Comparison of ENCODE assay signal across 39 mouse cellular contexts in the genomic region with DNA sequence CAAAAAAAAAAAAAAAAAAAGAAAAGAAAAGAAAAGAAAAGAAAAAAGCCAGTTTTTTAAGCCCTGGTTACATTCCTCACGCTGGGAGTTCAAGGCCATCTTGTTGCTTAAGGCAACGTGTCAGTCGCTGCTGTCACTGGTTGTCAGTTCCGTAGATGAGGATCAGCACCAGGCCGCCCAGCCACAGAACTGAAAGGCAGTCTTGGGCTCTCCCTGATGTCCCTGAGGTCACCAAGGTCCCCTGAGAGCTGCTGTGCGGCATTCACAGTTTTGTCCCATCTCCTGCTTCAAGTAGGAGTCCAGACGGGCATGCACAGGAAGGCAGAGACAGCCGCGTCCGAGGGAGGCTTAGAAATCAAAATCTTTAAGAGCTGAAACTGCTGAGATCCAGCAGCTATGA. TPM values are rescaled to one million over a fixed set of nuclear protein-coding genes. Genes with fewer than 3 reads are reported as not detected.
A peak's percentile ranks its signal among the peaks of the same experiment; 100 is the strongest.
DNase-seq lines count a peak whose midpoint lies in the region; ATAC-seq lines count a peak whose summit lies in the region.
"Had no signal": no experiment of that assay in that cellular context is flagged by ENCODE, and none has a peak within 500 bp of the region (broad histone marks: within the 10 kb centered on the region; RNA-seq: fewer than 3 reads in every experiment).

No protein-coding gene starts in this region.

- no peaks in the 10 kb centered on the region for H3K9me3 ChIP-seq in liver, embryonic 12.5 days (replicated peaks)
- H3K9me3 ChIP-seq: hindbrain, embryonic 12.5 days; intestine, embryonic 15.5 days; limb, embryonic 13.5 days had no signal

- H3K27ac ChIP-seq in liver, embryonic 12.5 days, result 0 out of 2 replicates have a peak overlapping the region, but pooled peaks have one; percentile 20
- H3K27ac ChIP-seq in brown adipose tissue, adult 24 weeks (replicated peaks; ENCODE audit: low read depth, low read length), result peak overlapping the region; percentile 63
- H3K27ac ChIP-seq: gastrocnemius, adult 2 months; hindbrain, embryonic 12.5 days; hindbrain, postnatal 0 days; intestine, embryonic 15.5 days; kidney, postnatal 0 days; limb, embryonic 13.5 days had no signal

- H3K9ac ChIP-seq in liver, embryonic 12.5 days, result no peak overlapping the region
- H3K9ac ChIP-seq: hindbrain, embryonic 12.5 days; intestine, embryonic 15.5 days; limb, embryonic 13.5 days had no signal

- H3K4me1 ChIP-seq in liver, embryonic 12.5 days, result peaks cover 25% of the 10 kb centered on the region
- H3K4me1 ChIP-seq in brown adipose tissue, adult 24 weeks (ENCODE audit: control insufficient read depth, insufficient read depth, insufficient read length, low read length), result no peaks in the 10 kb centered on the region

- H3K4me2 ChIP-seq in liver, embryonic 12.5 days, result no peak overlapping the region
- H3K4me2 ChIP-seq: heart, embryonic 11.5 days; hindbrain, embryonic 12.5 days; intestine, embryonic 15.5 days; limb, embryonic 13.5 days had no signal

- ATAC-seq in liver, embryonic 12.5 days, result no peak
- ATAC-seq: forebrain, embryonic 16.5 days; hindbrain, postnatal 0 days; intestine, embryonic 15.5 days; lung, postnatal 0 days; Patski had no signal

- peaks cover 45% of the 10 kb centered on the region for H3K36me3 ChIP-seq in liver, embryonic 12.5 days
- H3K36me3 ChIP-seq in splenic B cell, adult 2 months (ENCODE audit: control insufficient read depth, insufficient read depth, low read length, poor library complexity, severe bottlenecking), result peaks cover 6% of the 10 kb centered on the region

- 83% methylated on average over 10 of the region's 10 CpGs for WGBS in liver, embryonic 12.5 days (ENCODE audit: insufficient replicate concordance)

- no peak overlapping the region for H3K4me3 ChIP-seq in liver, embryonic 12.5 days
- H3K4me3 ChIP-seq in brown adipose tissue, adult 24 weeks (ENCODE audit: insufficient read depth, low read depth, low read length), result no peak overlapping the region
- H3K4me3 ChIP-seq: erythroblast, embryonic 14.5 days; gastrocnemius, adult 2 months; hindbrain, embryonic 12.5 days; intestine, embryonic 15.5 days; limb, embryonic 13.5 days had no signal

- no peaks in the 10 kb centered on the region for H3K27me3 ChIP-seq in liver, embryonic 12.5 days (replicated peaks)
- H3K27me3 ChIP-seq in splenic B cell, adult 2 months (ENCODE audit: control insufficient read depth, insufficient read depth, low read length, poor library complexity, severe bottlenecking), result no peaks in the 10 kb centered on the region
- H3K27me3 ChIP-seq: hindbrain, embryonic 12.5 days; intestine, embryonic 15.5 days; limb, embryonic 13.5 days; Patski had no signal

- DNase-seq in adrenal gland, postnatal 10 days, result peak; percentile 44
- DNase-seq in adrenal gland, postnatal 36 days, result no peak
- DNase-seq in liver, result no peak
- DNase-seq in splenic B cell, adult 2 months (ENCODE audit: low read depth, low spot score), result peak; percentile 11
- no peak for DNase-seq in kidney, adult 18-20 months
- DNase-seq: cerebellum, postnatal 14 days; gastrocnemius, adult 2 months; gastrocnemius, postnatal 36 days; kidney, adult 8-10 months; lung, adult 18-20 months; midbrain, embryonic 14.5 days; right cerebral cortex, postnatal 14 days; thymus, adult 2 months; thymus, postnatal 36 days had no signal

RNA-seq across cellular contexts. Expression of a gene that starts 3.0 kb away (rescaled TPM):
- total RNA-seq in adrenal gland, postnatal 10 days (2021), result 100 to 1,000 TPM; 344 to 362 TPM
- 100 to 1,000 TPM; 612 to 984 TPM for total RNA-seq in adrenal gland, postnatal 36 days (2021)
- 109 and 112 TPM in 2 replicates for polyA plus RNA-seq in liver, embryonic 12.5 days (2016; fragmentation: Nextera tagmentation; extraction: Ambion mirVana)
- 426 and 447 TPM in 2 replicates for polyA plus RNA-seq in brown adipose tissue, adult 24 weeks (2012; ENCODE audit: insufficient read depth, insufficient read length, missing spikeins)

RNA-seq across cellular contexts. Expression of a gene that starts 3.3 kb away (rescaled TPM):
- 10 to 100 TPM; 26.3 to 31.3 TPM for total RNA-seq in adrenal gland, postnatal 10 days (2021)
- total RNA-seq in adrenal gland, postnatal 36 days (2021), result 10 to 100 TPM; 30.0 to 33.3 TPM
- 39.9 and 40.4 TPM in 2 replicates for polyA plus RNA-seq in liver, embryonic 12.5 days (2016; fragmentation: Nextera tagmentation; extraction: Ambion mirVana)
- polyA plus RNA-seq in brown adipose tissue, adult 24 weeks (2012; ENCODE audit: insufficient read depth, insufficient read length, missing spikeins), result 5.9 and 11.4 TPM in 2 replicates

RNA-seq across cellular contexts. Expression of a gene that starts 24.7 kb away (rescaled TPM):
- 10 to 100 TPM; 14.0 to 18.0 TPM for total RNA-seq in adrenal gland, postnatal 10 days (2021)
- total RNA-seq in adrenal gland, postnatal 36 days (2021), result 10 to 100 TPM in 1 of 2 experiments, 1 to 10 TPM in 1; 9.3 to 14.1 TPM
- polyA plus RNA-seq in liver, embryonic 12.5 days (2016; fragmentation: Nextera tagmentation; extraction: Ambion mirVana), result 7.2 and 9.8 TPM in 2 replicates
- polyA plus RNA-seq in brown adipose tissue, adult 24 weeks (2012; ENCODE audit: insufficient read depth, insufficient read length, missing spikeins), result 0.83 and 1.5 TPM in 2 replicates
- total RNA-seq: MEL; monocyte, adult 5-6 weeks had no signal
- polyA plus RNA-seq: Patski had no signal

RNA-seq across cellular contexts. Expression of a gene that starts 40.0 kb away (rescaled TPM):
- total RNA-seq in adrenal gland, postnatal 10 days (2021), result 1 to 10 TPM; 7.3 to 7.7 TPM
- 10 to 100 TPM; 12.7 to 15.2 TPM for total RNA-seq in adrenal gland, postnatal 36 days (2021)
- polyA plus RNA-seq in liver, embryonic 12.5 days (2016; fragmentation: Nextera tagmentation; extraction: Ambion mirVana), result 2.9 and 3.3 TPM in 2 replicates
- 4.2 and 4.4 TPM in 2 replicates for polyA plus RNA-seq in brown adipose tissue, adult 24 weeks (2012; ENCODE audit: insufficient read depth, insufficient read length, missing spikeins)

RNA-seq across cellular contexts. Expression of a gene that starts 51.0 kb away (rescaled TPM):
- total RNA-seq in adrenal gland, postnatal 10 days (2021), result not detected
- total RNA-seq in adrenal gland, postnatal 36 days (2021), result not detected
- polyA plus RNA-seq in liver, embryonic 12.5 days (2016; fragmentation: Nextera tagmentation; extraction: Ambion mirVana), result not detected in 2 replicates
- not detected in 2 replicates for polyA plus RNA-seq in brown adipose tissue, adult 24 weeks (2012; ENCODE audit: insufficient read depth, insufficient read length, missing spikeins)
- total RNA-seq: gastrocnemius, adult 2 months; gastrocnemius, postnatal 36 days; heart, adult 18-20 months; heart, postnatal 36 days; hindbrain, postnatal 0 days; layer of hippocampus, postnatal 10 days; left cerebral cortex, adult 18-20 months; left cerebral cortex, postnatal 25 days; MEL; monocyte, adult 5-6 weeks had no signal
- polyA plus RNA-seq: cortical plate, adult 2 months; embryonic facial prominence, embryonic 14.5 days; erythroblast, embryonic 14.5 days; forebrain, embryonic 11.5 days; forebrain, embryonic 16.5 days; heart, embryonic 11.5 days; heart, embryonic 16.5 days; hindbrain, embryonic 12.5 days; hindbrain, postnatal 0 days; intestine, embryonic 15.5 days; kidney, postnatal 0 days; large intestine, adult 2 months; limb, embryonic 13.5 days; lung, postnatal 0 days; midbrain, embryonic 14.5 days; neural tube, embryonic 14.5 days; Patski; thymus, adult 2 months had no signal

Comparison
In these comparisons a context has a peak if more than half of its experiments do, and no peak if none do; other contexts are left out.
1. DNase-seq: peak in adrenal gland, postnatal 10 days (single experiment) and splenic B cell, adult 2 months (single experiment); none in adrenal gland, postnatal 36 days (0 of 2), liver (single experiment) and kidney, adult 18-20 months (single experiment).